Mouse (Mus musculus): Measurements from ENCODE around the gene Pi4ka.

Gene Pi4ka

DNA sequence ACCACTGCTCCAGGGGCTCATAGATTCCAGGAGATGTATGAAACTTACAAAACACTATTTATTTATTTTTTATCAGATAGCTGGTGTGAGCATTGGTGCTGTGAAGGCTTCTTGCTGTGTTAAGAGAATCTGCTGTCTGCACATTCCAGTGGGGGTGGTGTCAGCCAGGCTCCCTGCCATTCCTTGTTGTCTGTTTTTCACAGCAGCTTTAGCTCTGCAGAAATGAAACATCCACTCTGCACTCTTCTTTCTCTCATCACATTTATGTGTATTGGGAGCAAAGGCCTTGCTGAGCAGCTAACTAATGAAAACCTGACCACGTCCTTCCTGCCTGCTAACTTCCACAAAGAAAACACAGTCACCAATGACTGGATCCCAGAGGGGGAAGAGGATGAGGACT lies 70.0 kb downstream of the Pi4ka start:
- no peak for DNase-seq (ENCODE audit: extremely low spot score, low spot score)

DNA sequence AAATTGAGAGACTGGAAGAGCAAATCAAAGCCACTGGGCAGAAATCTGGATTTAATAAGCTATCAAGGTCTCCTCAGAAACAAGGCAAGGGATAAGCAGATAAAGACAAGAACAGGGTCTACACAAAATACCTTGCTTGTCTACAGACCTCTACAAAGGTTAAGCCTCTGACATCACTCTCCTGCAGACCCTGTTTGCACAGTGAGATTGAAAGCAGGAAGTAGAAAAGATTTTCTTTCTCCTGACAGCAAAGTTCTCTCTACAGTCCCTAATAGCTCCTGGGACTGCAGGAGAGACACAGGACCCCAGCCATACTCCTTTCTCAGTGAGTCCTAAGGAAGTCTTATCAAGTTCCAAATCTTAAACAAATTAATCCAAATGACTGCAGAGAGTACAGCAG lies 71.5 kb downstream of the Pi4ka start:
- DNase-seq (ENCODE audit: extremely low spot score, low spot score): no peak

DNA sequence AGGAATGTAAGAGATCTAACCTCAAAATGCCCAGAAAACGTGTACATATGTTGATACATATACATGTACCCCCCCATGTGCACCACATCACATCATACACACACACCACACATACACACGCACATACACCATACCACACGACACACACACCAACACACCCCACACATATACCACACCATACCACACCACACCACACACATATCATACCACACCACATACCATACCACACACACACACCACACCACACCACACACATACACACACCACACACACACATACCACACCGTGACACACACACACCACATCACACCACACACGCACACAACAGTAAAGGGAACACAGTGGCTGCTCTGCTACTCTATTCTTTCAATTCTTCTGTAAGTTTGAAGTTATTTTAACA lies 74.3 kb downstream of the Pi4ka start:
- no peak for DNase-seq (ENCODE audit: extremely low spot score, low spot score)

DNA sequence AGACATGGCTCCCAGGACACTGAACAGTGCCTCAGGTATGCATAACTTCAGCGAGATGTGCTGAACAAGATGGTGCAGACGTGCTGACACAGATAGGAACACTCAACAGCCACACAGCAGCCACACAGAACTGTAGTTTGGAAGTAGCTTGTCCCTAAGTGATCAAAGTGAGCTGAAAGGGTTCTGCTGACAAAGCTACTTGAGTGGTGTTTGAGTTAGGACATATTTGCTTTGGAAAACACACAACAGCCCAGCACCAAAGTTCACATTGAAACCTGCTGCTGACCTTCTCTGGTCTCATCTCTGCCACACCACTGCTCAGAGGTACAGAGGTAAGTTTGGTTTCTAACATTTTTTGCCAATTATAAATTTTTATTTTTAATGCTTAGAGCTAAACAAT lies 75.0 kb downstream of the Pi4ka start, which contains the start of gene Serpind1:
Serpind1 (plus strand) TSS at position 256 of the 400 bp plus-strand sequence.
- no peak for DNase-seq (ENCODE audit: extremely low spot score, low spot score)

DNA sequence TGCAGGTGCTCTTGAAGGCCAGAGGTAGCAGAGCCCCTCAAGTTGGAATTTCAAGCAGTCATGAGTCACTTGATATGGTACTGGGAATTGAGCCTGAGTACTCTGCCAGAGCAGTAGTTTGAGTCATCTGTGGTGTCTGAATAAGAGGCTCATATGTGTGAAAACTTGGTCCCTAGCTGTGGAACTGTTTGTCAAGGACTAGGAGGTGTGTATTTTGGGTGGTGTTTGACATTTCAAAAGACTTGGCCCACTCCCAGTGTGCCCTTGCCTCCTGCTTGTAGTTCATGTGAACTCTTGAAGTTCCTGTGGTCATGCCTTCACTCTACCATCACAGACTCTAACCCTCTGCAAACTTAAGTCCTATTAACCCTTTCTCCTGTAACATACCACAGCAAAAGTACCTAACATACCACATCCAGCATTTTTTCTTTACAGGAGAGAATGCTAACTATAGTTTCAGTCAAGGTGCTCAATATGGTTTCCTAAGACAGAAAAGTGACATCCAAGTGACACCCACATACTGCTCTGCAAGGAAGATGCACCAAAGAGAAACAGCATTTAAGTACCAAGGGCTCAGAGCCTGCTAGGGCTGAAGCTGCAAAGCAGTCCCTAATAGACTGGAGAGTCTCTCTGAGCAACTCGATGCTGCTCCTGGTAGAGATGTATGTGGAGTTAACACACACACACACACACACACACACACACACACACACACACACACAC lies 76.1 kb downstream of the Pi4ka start:
- no peak for DNase-seq (ENCODE audit: extremely low spot score, low spot score)

DNA sequence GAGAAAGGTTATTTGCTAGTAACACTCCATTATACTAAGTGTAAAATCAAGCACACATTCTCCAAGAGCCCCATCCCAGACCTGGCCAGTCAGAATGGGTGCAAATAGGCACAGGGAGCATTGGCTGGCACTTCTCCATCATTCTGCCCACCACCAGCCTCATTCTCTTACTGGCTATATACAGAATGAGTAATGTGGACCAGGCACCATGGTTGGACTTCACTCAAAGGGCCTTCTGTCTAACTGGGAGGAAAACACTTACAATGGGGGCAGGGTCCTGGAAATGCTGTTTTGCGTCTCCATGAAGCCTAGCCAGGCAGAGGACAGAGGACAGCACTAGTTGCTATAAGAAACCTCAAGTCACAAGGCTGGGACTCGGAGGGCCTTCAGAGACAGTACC lies 80.0 kb downstream of the Pi4ka start:
- no peak for DNase-seq (ENCODE audit: extremely low spot score, low spot score)

DNA sequence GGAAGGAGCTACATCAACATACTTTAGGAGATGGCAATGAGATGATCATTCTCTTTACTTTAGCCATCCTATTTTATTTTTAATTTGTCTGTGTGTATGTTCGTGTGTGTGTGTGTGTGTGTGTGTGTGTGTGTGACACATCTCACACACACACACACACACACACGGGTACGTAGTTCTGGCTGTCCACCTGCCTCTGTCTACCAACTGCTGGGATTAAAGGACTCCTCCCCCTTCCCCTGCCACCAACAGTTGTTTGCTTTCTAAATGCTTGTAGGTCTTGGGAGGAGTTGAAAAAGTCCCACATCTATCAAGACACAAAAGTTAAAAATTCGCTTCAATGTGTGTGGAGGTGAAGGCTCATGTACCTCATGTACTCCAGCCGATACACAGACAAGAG lies 81.4 kb downstream of the Pi4ka start:
- no peak for DNase-seq (ENCODE audit: extremely low spot score, low spot score)

DNA sequence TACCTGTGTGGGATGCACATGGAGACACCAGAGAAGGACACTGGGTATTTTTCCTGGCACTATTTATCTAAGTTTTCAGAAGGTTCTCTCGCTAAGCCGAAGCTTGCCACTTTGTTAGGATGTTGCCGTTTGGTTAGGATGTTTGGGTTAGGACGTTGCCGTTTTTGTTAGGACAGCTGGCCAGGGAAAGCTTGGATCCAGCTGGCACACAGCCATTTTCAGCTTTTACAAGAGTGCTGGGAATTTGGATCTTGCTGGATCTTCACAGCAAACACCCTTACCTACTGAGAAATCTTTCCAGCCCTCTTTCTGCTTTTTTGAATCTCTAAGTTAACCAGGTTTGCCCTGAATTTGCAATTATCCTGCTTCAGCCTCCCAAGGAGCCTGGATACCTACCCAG lies 84.6 kb downstream of the Pi4ka start:
- DNase-seq (ENCODE audit: extremely low spot score, low spot score): no peak

DNA sequence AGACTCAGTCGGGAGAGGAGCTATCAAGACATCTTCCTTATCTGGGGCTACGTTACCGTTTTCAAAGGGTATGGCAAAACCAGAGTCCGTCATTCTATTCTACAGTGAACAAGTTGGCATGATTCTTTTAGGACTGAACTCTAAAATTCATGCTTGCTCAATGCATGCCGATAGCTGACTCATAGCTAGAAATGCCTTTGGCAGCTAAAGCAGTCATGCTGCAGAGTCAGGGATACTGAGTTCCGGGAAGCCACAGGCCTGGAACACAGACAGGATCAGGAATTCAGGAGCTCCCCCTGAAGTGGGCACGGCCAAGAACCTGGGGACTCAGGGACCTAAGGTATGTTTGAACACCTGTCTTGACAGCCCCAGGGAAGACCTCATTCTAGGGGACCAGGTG lies 89.6 kb downstream of the Pi4ka start:
- no peak for DNase-seq (ENCODE audit: extremely low spot score, low spot score)

DNA sequence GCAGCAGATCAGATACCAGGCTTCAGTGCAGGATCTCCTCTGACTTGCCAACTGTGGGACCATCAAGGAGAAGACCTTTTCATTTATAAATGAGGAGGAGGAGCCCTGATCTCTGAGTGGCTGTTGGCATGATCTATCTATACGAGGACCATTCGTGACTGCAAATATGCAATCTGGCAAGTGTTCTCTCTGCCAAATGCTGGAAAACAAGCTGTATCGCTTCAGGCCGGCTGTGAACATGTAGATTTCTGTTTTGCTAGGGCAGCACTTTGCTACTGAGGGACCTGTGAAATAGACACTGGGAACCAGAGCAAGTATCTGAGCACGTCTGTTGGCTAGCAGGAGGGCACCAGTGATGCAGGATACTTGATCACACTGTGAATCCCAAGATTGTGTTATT lies 93.6 kb downstream of the Pi4ka start:
- DNase-seq (ENCODE audit: extremely low spot score, low spot score): no peak

DNA sequence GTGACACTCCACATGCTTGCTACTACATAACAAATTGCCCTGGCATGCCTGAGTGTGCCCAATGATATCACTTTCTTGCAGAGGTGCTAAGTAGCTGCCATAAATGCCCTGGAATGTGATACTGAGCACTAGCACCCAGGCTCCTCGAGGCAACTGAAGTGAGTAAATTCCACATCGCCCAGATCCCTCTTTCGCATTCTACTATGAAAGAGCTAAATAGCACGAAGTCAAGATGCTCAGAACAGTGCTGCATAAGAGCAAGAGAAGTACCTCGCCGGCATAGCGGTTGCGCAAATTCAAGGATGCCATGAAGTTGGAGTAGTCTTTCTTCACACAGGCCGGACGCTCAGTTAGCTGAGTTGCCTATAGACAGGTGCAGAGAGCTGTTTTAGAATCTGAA lies 97.1 kb downstream of the Pi4ka start:
- no peak for DNase-seq (ENCODE audit: extremely low spot score, low spot score)

DNA sequence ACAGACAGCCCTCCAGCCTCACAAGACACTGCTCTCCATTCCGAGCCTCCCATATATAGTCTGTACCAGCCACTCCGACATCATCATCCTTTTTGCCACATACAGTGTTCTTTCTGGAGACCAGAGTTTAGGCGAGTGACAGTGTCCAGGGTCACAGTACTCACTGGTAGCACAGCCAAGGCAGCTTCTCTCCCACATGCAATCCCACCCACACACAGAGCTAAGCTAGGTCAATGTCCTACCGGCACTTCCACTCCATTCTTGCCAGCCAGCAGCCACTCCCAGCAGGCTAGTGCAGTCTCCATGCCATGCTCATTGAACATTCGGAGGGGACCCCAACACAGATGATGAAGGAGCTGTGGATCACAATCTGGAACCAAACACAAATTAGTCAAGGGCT lies 98.7 kb downstream of the Pi4ka start:
- DNase-seq (ENCODE audit: extremely low spot score, low spot score): no peak

DNA sequence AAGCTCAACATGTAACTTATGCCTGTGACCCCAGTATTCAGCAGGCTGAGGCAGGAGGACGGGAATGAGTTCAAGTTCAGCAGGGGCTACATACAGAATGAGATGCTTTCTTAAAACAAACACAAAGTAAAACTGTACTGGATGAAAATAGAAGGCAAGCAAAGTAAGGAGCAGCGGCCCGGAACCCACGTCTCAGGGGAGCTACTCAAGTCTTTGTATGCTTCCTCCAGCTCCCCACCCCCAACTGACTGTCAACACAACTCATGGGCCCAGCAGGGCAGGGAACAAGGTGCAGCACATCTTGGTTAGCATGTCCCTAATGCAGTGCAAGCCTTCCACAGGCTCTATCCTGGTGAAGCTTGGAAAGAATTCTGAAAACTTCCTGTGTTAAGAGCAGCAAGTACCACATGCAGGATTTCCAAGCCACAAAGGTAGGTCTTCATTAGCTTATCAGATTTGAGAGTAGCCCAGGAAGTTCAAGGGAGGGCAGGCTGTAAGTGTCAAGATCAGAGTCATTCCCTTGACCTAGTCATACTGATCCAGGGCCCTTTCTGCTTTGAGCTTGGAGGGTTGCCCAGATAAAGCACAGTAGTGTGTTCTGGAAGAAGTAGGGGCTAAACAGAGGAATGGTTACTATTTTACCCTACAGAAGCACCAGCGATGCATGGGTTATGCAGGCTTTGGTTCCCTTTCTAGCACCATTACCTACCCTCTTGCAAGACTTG lies 102.4 kb downstream of the Pi4ka start:
- no peak for DNase-seq (ENCODE audit: extremely low spot score, low spot score)

DNA sequence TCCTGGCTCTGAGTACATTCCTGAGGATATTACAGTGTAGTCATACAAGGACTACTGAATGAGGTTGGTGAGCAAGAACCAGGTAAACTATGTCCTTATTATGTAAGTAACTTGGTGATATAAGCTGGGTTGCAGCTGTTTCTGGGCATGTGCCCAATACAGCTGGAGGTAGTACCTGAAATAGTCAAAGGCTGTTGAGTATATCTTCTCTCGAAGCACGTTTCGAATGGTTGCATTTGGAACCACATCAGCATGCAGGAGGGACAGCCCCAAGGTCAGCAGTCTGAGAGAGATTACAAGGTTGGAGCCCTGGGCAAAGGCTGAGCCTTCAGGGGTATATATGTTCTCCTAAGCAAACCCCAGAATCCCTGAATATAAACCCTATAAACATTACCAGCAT lies 105.3 kb downstream of the Pi4ka start:
- no peak for DNase-seq (ENCODE audit: extremely low spot score, low spot score)

DNA sequence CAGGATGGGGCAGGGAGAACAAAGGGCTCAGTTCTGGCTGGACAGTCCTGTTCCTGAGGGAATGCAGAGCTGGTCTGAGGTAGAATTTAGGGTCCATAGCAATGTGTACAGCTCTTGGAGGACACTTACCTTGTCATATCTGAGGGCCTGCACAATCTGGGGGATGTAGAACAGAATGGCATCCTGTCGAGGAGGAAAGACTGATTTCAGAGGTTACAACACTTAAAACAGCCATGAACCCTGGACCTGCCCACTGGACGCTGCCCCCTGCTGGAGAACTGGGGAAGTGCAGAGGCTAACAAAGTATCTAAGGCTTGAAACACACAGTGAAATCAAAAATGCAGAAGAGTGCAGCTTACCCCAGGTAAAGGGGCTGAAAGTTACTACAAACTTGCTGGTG lies 113.4 kb downstream of the Pi4ka start:
- DNase-seq (ENCODE audit: extremely low spot score, low spot score): peak; percentile 88

DNA sequence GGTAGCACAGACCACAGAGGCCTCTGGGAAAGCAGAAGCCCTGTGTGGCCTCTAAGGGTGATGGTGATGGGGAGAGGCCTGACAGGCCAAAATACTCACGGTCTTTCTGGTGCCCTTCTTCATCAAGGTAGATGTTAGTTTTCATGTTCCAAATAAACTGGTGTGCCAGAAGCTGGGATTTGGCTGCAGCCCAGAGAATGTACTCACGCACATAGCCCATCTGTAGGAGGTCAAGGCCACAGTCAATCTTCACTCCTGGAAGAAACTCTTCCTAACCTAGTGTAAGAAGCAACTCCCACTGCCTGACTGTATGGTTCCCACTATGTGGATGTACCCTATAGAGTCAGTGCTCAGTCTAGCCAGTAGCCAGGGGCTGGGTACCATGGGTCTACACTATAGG lies 115.1 kb downstream of the Pi4ka start:
- no peak for DNase-seq (ENCODE audit: extremely low spot score, low spot score)

DNA sequence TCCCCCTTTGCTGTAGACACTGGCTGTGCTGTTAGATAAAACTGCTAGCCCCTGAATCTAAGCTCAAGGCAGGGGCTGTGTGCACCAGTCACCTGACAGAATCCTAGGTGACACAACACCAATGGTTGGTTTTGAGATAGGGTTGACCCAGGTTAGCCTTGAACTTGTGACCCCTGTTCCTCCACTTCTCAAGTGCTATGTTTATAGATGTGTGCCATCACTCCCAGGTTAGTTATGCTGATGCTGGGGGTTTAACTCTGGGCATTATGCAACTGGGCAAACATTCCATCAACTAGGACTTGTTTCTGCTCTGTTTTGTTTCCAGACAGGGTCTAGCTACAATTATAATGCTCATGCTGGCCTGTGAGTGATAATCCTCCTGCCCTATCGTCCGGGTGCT lies 119.0 kb downstream of the Pi4ka start:
- no peak for DNase-seq (ENCODE audit: extremely low spot score, low spot score)

DNA sequence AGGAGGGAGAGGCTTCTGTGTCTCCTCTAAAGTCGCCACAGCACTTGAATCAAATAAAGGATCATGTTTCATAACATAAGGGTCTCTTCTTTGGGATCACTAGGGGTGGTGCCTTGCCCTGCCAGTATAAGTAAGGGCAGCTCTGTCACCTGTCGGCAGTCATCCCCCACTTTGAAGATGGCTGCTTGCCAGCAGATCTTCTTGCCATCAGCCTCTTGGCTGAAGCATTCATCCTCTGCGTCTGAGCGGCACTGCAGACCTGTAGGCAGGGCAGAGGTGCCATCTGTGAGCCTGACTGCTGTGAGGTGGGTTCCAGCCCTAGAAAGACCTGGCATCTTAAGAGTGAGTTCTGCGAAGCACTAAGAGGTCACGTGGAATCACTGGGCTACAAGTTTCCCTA lies 123.0 kb downstream of the Pi4ka start:
- no peak for DNase-seq (ENCODE audit: extremely low spot score, low spot score)

DNA sequence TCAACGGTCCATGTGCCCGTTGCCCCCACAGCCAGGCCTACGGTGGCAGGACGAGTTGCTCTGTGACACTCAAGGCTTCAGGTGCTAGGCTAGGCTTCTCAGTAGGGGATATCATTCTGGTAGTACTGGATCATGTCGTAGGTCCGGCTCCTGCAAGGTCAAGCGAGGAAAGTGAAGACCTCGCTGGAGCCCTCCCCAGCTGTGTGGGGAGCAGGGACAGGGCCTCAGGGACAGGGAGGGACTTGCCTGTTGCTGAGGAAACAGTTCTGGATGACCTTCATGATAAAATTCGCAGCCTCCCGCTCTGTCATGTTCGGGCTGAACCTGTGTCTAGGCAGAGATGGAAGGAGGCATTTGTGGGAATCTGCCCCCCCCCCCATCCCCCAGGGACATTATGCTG lies 125.6 kb downstream of the Pi4ka start:
- no peak for DNase-seq (ENCODE audit: extremely low spot score, low spot score)

DNA sequence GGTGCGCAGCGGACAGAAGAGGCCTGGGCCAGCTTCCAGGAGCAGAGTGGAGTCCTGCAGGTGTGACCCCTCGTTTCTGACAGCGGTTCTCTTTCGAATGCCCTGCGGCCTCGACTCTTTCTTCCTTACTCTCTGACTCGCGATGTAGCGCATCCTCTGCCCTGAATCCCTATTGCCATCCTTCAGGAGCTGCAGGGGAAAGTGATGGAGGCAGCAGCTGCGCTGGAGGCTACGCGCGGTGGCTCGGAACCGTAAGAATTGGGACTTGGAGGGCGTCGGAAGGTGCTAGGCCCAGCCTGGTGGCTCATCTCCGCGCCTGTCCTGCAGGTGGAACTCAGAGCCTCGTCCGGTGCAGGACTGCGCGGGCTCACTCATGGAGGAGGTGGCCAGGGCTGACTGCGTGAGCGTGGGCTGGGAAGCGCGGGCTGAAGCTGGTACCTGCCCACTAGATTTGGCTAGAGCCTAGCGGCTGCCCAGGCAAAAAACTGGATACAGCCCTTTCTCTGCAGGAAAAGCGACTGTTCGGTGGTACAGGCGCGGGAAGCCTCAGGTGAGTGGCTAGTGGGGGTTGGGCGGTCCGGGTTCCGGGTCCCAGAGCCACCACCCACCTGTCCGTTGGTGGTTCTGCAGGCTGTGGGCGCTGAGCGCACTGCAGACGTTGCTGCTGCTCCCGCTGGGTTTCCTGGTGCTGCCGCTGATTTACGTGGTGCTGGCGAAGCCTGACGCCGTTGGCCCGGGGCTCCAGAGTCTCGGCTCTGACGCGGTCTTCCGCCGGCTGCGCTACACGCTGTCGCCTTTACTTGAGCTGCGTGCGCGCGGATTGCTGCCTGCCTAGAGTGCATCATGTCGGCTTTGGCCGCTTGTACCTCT lies 128.5 kb downstream of the Pi4ka start:
- DNase-seq (ENCODE audit: extremely low spot score, low spot score): peak; percentile 46

DNA sequence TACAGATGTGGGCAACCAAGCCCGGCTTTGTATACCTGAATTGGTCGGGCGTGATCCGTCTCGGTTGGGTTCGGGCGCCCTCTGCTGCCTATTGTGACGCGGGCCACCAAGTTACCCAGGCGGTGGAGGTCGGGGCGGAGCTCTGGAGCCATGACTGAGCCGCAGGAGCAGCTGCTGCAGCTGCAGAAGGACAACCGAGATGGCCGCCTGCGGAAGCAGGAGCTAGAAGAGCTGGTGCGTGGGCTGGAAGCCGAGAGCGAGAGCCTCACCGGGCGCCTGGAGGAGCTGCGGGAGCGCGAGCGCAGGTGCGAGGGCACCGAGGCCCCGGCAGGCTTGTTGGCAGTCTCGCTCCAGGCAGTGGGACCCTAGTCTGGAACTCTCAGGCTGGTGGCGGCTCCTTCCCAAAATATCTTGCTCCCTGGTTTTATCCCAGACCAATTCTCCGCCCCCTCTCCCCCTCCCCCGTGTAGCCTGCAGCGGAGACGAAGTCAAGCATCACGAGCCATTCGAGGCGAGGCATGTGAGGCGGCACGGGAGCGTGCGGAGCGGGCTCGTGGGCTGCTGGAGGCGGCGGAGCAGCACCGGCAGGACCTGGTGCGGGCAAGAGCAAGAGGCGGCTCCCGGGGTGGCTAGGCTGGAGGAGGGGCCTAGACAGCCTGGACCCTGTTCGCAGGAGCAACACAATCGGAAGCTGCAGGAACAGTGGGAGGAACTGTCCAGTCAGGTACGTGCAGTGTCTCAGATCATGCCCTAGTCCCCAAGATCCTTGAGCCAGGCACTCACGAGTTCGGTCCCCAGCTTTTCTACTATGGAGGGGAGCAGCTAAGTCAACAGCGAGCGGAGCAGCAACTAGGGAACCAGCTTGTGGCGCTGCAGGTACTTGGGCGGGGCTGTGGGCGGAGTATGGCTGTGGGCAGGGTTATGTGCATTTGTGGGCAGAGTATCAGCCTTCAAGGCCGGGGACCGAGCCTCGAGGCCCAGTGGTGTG lies 129.7 kb downstream of the Pi4ka start:
- peak; percentile 94 for DNase-seq (ENCODE audit: extremely low spot score, low spot score)

Measured in neural tube, embryonic 10.5 days (tissue).